Mouse (Mus musculus): ENCODE measurements around the gene Opalin.
A peak's percentile ranks its signal among the peaks of the same experiment; 100 is the strongest.

Gene Opalin

GRCm38 (mm10) chr19:41073746-41074455 lies 3.0 kb downstream of the Opalin start:
- DNase-seq (ENCODE audit: low spot score in 2 of 2), result no peak

- peak; percentile 87 to 90 for DNase-seq (ENCODE audit: low spot score in 2 of 2)
These were observed 5.4 kb downstream of the Opalin start for GRCm38 (mm10) chr19:41071500-41071899.

- no peak for DNase-seq (ENCODE audit: low spot score in 2 of 2)
These were observed 22.2 kb downstream of the Opalin start for GRCm38 (mm10) chr19:41054702-41055101.

- peak in 1 of 2 experiments; percentile 13 for DNase-seq (ENCODE audit: low spot score in 2 of 2)
These were observed 23.4 kb downstream of the Opalin start for GRCm38 (mm10) chr19:41053530-41053929.

GRCm38 (mm10) chr19:41052247-41052646 lies 24.7 kb downstream of the Opalin start:
- DNase-seq (ENCODE audit: low spot score in 2 of 2), result no peak

GRCm38 (mm10) chr19:41051714-41052113 lies 25.2 kb downstream of the Opalin start:
- no peak for DNase-seq (ENCODE audit: low spot score in 2 of 2)

GRCm38 (mm10) chr19:41048187-41048559 lies 28.7 kb downstream of the Opalin start:
- DNase-seq (ENCODE audit: low spot score in 2 of 2), result no peak

GRCm38 (mm10) chr19:41047437-41048186 lies 29.3 kb downstream of the Opalin start:
- DNase-seq (ENCODE audit: low spot score in 2 of 2), result no peak

GRCm38 (mm10) chr19:41045091-41045770 lies 31.7 kb downstream of the Opalin start:
- DNase-seq (ENCODE audit: low spot score in 2 of 2), result no peak

GRCm38 (mm10) chr19:41039110-41039509 lies 37.8 kb downstream of the Opalin start:
- no peak for DNase-seq (ENCODE audit: low spot score in 2 of 2)

GRCm38 (mm10) chr19:41035809-41036551 lies 40.9 kb downstream of the Opalin start:
- no peak for DNase-seq (ENCODE audit: low spot score in 2 of 2)

GRCm38 (mm10) chr19:41031869-41032268 lies 45.0 kb downstream of the Opalin start:
- DNase-seq (ENCODE audit: low spot score in 2 of 2), result no peak

GRCm38 (mm10) chr19:41031009-41031408 lies 45.9 kb downstream of the Opalin start:
- DNase-seq (ENCODE audit: low spot score in 2 of 2), result no peak

GRCm38 (mm10) chr19:41030161-41030560 lies 46.8 kb downstream of the Opalin start:
- no peak for DNase-seq (ENCODE audit: low spot score in 2 of 2)

GRCm38 (mm10) chr19:41029219-41029618 lies 47.7 kb downstream of the Opalin start, which contains the start of gene Dntt:
Gene Dntt, plus strand, starts transcription at chr19:41029275.
- no peak for DNase-seq (ENCODE audit: low spot score in 2 of 2)

- no peak for DNase-seq (ENCODE audit: low spot score in 2 of 2)
These were observed 49.3 kb downstream of the Opalin start for GRCm38 (mm10) chr19:41027601-41028000.

- no peak for DNase-seq (ENCODE audit: low spot score in 2 of 2)
These were observed 49.9 kb downstream of the Opalin start for GRCm38 (mm10) chr19:41027024-41027423.

- no peak for DNase-seq (ENCODE audit: low spot score in 2 of 2)
These were observed 50.4 kb downstream of the Opalin start for GRCm38 (mm10) chr19:41026551-41026950.

- DNase-seq (ENCODE audit: low spot score in 2 of 2), result no peak
These were observed 54.7 kb downstream of the Opalin start for GRCm38 (mm10) chr19:41022244-41022643.

- DNase-seq (ENCODE audit: low spot score in 2 of 2), result no peak
These were observed 56.4 kb downstream of the Opalin start for GRCm38 (mm10) chr19:41020537-41020936.

GRCm38 (mm10) chr19:41019164-41019675 lies 57.7 kb downstream of the Opalin start:
- no peak for DNase-seq (ENCODE audit: low spot score in 2 of 2)
